Mouse (Mus musculus): ENCODE results near the gene Adcy1. TPM values are rescaled to one million over a fixed set of nuclear protein-coding genes. Genes with fewer than 3 reads are reported as not detected.

Adcy1 gene
- polyA plus RNA-seq, 1 experiment from 2014 or later: 0.54 TPM

- H3K4me1 ChIP-seq (ENCODE audit: insufficient read depth): no peaks in the 10 kb centered on the region
- H3K27ac ChIP-seq (ENCODE audit: low read depth): no peak overlapping the region
- no peaks in the 10 kb centered on the region for H3K36me3 ChIP-seq (replicated peaks; ENCODE audit: insufficient read depth, low read length)
- WGBS (ENCODE audit: insufficient replicate concordance): 66% methylated on average over 9 of the region's 9 CpGs
- ATAC-seq (no peak), DNase-seq (no peak)
- no peaks in the 10 kb centered on the region for H3K27me3 ChIP-seq (ENCODE audit: insufficient read depth, low read length)
- no peak overlapping the region for H3K4me3 ChIP-seq (ENCODE audit: low read depth, low read length)
- H3K9ac ChIP-seq (replicated peaks): no peak overlapping the region
- TF ChIP-seq EP300 (IDR thresholded peaks at IDR 0.05; ENCODE audit: low read depth) (no peak), CTCF (IDR thresholded peaks at IDR 0.05; ENCODE audit: low read depth) (no peak)
- no peak overlapping the region for H3K4me2 ChIP-seq (ENCODE audit: low read depth, low read length)
- no peaks in the 10 kb centered on the region for H3K9me3 ChIP-seq (ENCODE audit: low read length)
Measured at GRCm38 (mm10) chr11:7114312-7114711, 51.0 kb downstream of the Adcy1 start.

- no peaks in the 10 kb centered on the region for H3K27me3 ChIP-seq (ENCODE audit: insufficient read depth, low read length)
- H3K4me1 ChIP-seq (ENCODE audit: insufficient read depth): peaks cover 3% of the 10 kb centered on the region
- H3K36me3 ChIP-seq (replicated peaks; ENCODE audit: insufficient read depth, low read length): no peaks in the 10 kb centered on the region
- no peaks in the 10 kb centered on the region for H3K9me3 ChIP-seq (ENCODE audit: low read length)
- WGBS (ENCODE audit: insufficient replicate concordance): 61% methylated on average over 2 of the region's 2 CpGs
- TF ChIP-seq EP300 (IDR thresholded peaks at IDR 0.05; ENCODE audit: low read depth) (no peak), CTCF (IDR thresholded peaks at IDR 0.05; ENCODE audit: low read depth) (no peak)
- H3K4me2 ChIP-seq (ENCODE audit: low read depth, low read length): no peak overlapping the region
- DNase-seq (no peak), ATAC-seq (no peak)
- no peak overlapping the region for H3K27ac ChIP-seq (ENCODE audit: low read depth)
- no peak overlapping the region for H3K9ac ChIP-seq (replicated peaks)
- no peak overlapping the region for H3K4me3 ChIP-seq (ENCODE audit: low read depth, low read length)
Measured at GRCm38 (mm10) chr11:7116647-7117046, 53.4 kb downstream of the Adcy1 start.

- DNase-seq: no peak
- H3K36me3 ChIP-seq (replicated peaks; ENCODE audit: insufficient read depth, low read length): no peaks in the 10 kb centered on the region
- H3K4me1 ChIP-seq (ENCODE audit: insufficient read depth): no peaks in the 10 kb centered on the region
- H3K27me3 ChIP-seq (ENCODE audit: insufficient read depth, low read length): no peaks in the 10 kb centered on the region
- TF ChIP-seq CTCF (IDR thresholded peaks at IDR 0.05; ENCODE audit: low read depth): no peak
- TF ChIP-seq EP300 (IDR thresholded peaks at IDR 0.05; ENCODE audit: low read depth): no peak
- H3K27ac ChIP-seq (ENCODE audit: low read depth): no peak overlapping the region
- no peak overlapping the region for H3K4me3 ChIP-seq (ENCODE audit: low read depth, low read length)
- WGBS (ENCODE audit: insufficient replicate concordance): 56% methylated on average over 8 of the region's 8 CpGs
- no peak for ATAC-seq
- no peak overlapping the region for H3K4me2 ChIP-seq (ENCODE audit: low read depth, low read length)
- no peaks in the 10 kb centered on the region for H3K9me3 ChIP-seq (ENCODE audit: low read length)
- H3K9ac ChIP-seq (replicated peaks): no peak overlapping the region
Measured at GRCm38 (mm10) chr11:7129319-7130051, 66.2 kb downstream of the Adcy1 start.

GRCm38 (mm10) chr11:7132736-7133387, 69.6 kb downstream of the Adcy1 start:
- TF ChIP-seq EP300 (IDR thresholded peaks at IDR 0.05; ENCODE audit: low read depth) (no peak), CTCF (IDR thresholded peaks at IDR 0.05; ENCODE audit: low read depth) (no peak)
- Histone ChIP-seq H3K4me2 (ENCODE audit: low read depth, low read length) (no peak overlapping the region), H3K9me3 (ENCODE audit: low read length) (no peaks in the 10 kb centered on the region), H3K36me3 (replicated peaks; ENCODE audit: insufficient read depth, low read length) (no peaks in the 10 kb centered on the region), H3K27ac (ENCODE audit: low read depth) (no peak overlapping the region), H3K4me3 (ENCODE audit: low read depth, low read length) (no peak overlapping the region), H3K4me1 (ENCODE audit: insufficient read depth) (peaks cover 4% of the 10 kb centered on the region; the same call in 1 of the 2 replicates), H3K27me3 (ENCODE audit: insufficient read depth, low read length) (no peaks in the 10 kb centered on the region), H3K9ac (replicated peaks) (no peak overlapping the region)
- no peak for DNase-seq
- 76% methylated on average over 7 of the region's 7 CpGs for WGBS (ENCODE audit: insufficient replicate concordance)
- no peak for ATAC-seq

- peak overlapping the region; percentile 44; the same call in 1 of the 2 replicates for H3K27ac ChIP-seq (ENCODE audit: low read depth)
- ATAC-seq: peak; percentile 70
Measured at GRCm38 (mm10) chr11:7133736-7134135, 70.4 kb downstream of the Adcy1 start.

GRCm38 (mm10) chr11:7134319-7134718, 71.0 kb downstream of the Adcy1 start:
- Histone ChIP-seq H3K36me3 (replicated peaks; ENCODE audit: insufficient read depth, low read length) (no peaks in the 10 kb centered on the region), H3K27me3 (ENCODE audit: insufficient read depth, low read length) (no peaks in the 10 kb centered on the region), H3K9me3 (ENCODE audit: low read length) (no peaks in the 10 kb centered on the region), H3K9ac (replicated peaks) (no peak overlapping the region), H3K4me1 (ENCODE audit: insufficient read depth) (peaks cover 4% of the 10 kb centered on the region; the same call in 1 of the 2 replicates), H3K4me2 (ENCODE audit: low read depth, low read length) (no peak overlapping the region), H3K27ac (ENCODE audit: low read depth) (no peak overlapping the region), H3K4me3 (ENCODE audit: low read depth, low read length) (no peak overlapping the region)
- no peak for ATAC-seq
- 68% methylated on average over 5 of the region's 5 CpGs for WGBS (ENCODE audit: insufficient replicate concordance)
- DNase-seq: no peak
- TF ChIP-seq CTCF (IDR thresholded peaks at IDR 0.05; ENCODE audit: low read depth): no peak
- no peak for TF ChIP-seq EP300 (IDR thresholded peaks at IDR 0.05; ENCODE audit: low read depth)

More at GRCm38 (mm10) chr11:7133736-7134135, 70.4 kb downstream of the Adcy1 start:
- Histone ChIP-seq H3K4me2 (ENCODE audit: low read depth, low read length) (no peak overlapping the region), H3K36me3 (replicated peaks; ENCODE audit: insufficient read depth, low read length) (no peaks in the 10 kb centered on the region), H3K27me3 (ENCODE audit: insufficient read depth, low read length) (no peaks in the 10 kb centered on the region), H3K4me1 (ENCODE audit: insufficient read depth) (peaks cover 4% of the 10 kb centered on the region; the same call in 1 of the 2 replicates), H3K9ac (replicated peaks) (no peak overlapping the region), H3K9me3 (ENCODE audit: low read length) (no peaks in the 10 kb centered on the region), H3K4me3 (ENCODE audit: low read depth, low read length) (no peak overlapping the region)
- no peak for DNase-seq
- 56% methylated on average over 5 of the region's 5 CpGs for WGBS (ENCODE audit: insufficient replicate concordance)
- TF ChIP-seq EP300 (IDR thresholded peaks at IDR 0.05; ENCODE audit: low read depth) (no peak), CTCF (IDR thresholded peaks at IDR 0.05; ENCODE audit: low read depth) (no peak)
